Mouse (Mus musculus): ENCODE results near the gene Sema4d.

The Sema4d gene

DNA sequence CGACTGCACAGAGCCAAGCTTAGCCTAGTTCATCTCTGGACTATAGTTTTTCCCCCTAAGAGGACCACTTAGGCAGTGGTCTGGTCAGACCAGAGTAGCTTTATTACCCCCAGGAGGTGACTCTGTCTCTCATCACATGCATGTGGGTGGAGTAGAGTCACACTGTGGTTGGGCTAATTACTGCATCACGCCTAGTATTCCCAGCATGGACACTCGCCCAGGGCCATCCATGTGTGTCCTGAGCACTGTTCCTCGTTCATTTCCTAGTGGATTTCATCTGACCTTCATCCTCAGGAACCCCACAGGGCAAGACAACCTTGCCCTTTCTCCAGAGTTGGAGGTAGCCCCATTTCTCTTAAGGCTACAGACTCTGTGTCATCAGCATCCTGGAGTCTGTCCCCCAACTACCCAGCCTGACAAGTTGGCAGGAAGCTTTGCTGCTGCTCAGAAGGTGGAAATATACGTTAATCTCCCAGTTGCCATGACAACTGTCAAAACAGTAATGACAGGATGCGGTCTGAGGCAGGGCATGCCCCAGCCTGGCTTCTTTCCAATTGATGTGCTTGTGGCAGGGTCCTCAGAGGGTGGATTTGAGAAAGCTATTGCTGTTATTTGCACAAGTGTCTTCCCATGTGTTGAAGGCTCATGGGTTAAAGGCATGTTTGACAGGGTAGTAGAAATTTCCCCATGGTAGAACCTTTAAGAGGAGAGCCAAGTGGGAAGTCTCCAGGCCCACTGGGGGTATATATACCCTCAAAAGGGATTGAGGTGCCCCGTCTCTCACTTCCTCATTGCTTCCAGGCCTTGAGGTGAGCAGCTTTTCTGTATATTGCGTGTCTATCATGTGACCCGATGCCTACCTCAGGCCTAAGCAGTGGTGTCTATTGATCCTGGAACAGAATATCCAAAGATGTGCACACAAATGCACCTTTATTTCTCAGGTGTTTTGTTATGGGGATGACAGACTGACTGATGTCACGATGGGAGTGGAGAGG, 20.4 kb upstream of the Sema4d start:
- peak in 1 of 2 experiments; percentile 29 for DNase-seq

GRCm38 (mm10) chr13:51808141-51808540, 14.6 kb upstream of the Sema4d start:
- DNase-seq, result no peak

DNA sequence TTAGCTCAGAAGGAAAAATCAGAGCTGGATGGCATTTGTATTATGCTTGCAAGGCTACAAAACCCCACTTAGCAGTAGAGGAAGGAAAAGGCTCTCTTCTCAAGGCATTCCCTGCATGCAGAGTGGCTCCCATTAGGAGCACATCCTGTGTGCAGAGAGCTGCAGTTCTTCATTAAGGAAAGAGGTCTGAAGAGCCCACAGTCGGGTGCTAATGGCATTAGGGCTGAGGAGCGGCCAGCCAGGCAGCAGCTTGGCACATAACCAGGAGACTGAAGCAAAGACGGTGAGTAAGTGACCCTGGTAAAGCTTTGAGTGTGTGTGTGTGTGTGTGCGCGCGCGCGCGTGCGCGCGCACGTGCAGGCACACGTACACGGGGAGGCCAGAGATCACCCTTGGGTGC, 12.7 kb upstream of the Sema4d start:
- no peak for DNase-seq

DNA sequence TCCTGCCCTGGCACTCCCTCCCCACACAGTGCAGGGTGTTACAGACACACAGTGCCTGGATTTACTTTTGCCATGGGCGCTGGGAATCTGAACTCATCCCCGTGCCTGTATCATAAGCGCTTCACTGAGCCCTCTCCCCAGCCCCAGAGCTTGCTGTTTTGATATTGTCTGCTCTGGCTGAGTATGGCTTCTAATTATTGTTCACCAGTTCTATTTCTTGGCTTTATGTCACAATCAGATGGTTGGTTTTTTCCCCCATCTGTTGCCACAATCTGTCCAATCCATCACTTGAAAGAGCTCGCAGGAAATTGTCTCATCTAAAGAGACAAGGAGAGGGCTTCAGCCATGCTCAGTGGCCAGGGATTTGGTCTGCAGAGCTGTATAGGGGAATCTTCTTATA, 12.1 kb upstream of the Sema4d start:
- no peak for DNase-seq

GRCm38 (mm10) chr13:51800921-51801320, 7.4 kb upstream of the Sema4d start:
- peak; percentile 60 to 71 for DNase-seq

DNA sequence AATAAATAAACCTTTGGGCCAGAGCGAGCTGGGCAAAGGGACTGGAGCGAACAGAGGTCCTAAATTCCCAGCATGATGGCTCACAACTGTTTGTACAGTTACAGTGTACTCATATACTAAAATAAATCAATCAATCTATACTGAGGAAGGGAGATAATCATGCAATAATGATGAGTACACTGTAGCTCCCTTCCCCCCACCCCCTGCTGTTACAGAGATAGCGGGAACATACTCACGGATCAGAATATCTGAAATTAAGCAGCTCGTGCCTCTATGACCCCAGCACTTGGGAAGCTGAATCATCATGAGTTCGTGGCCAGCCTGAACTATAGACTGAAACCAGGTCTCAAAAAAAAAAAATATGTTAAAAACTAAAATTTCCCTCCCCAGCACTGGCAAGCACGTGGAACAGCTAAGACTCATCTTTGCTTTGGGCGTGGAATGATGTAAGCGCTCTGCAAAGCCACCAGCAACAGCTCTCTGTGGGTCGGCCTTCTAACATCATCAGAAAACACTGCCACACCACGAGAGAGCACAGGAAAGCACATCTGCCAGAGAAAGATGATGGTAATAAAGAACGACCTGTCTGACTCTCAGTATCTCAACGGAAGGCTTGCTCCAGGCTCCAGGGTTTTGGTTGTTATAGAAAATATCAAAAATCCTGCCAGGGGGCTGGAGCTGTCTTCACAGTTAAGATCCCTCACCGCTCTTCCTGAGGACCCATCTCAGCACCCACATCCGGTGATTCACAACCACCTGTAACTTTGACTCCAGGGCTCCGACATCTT, 6.4 kb upstream of the Sema4d start:
- no peak for DNase-seq

DNA sequence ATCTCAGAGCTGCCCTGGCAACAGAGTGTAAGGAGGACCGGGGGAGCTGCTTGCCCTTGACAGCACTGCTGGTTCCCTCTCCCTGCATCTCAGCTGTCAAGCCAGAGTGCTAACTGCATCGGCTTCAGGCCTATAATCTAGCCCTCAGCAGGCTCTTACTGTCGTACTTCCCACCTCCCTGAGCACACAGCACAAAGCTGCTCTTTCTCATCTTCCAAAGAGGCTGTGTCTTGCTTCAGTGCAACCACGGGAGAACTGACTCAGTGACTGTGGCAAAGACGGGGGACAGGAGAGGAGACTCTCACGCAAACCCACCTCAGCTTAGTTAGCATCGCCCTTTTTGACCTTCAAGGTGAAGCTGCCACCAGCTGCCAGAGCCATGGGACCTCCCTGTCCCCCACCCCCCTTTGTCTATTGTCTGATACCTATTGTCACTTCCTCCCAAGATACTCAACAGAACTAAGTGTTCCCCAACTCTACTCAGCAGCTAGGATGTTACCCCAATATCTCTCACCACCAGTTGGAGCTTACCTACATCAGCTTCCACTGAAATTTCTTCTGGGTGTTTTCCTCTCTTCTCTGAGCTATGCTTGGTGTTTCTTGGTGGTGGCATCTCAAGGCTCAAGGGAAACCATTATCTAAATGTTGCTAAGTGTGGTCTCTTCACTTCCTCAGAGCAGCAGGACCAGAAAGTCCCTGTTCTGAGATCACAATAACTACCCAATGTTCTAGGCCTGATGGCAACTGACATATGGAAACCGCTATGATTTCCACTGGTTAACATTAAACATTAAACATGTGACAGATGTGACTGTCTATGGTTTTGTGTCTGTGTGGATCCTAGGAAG, 4.6 kb upstream of the Sema4d start:
- DNase-seq, result peak in 1 of 2 experiments; percentile 35

- DNase-seq, result no peak
Measured at GRCm38 (mm10) chr13:51793948-51794347, 401 bp upstream of the Sema4d start.

- DNase-seq, result peak; percentile 74
Measured at GRCm38 (mm10) chr13:51792729-51793424, 670 bp downstream of the Sema4d start.

GRCm38 (mm10) chr13:51792135-51792573, 1.4 kb downstream of the Sema4d start:
- peak in 1 of 2 experiments; percentile 34 for DNase-seq

- DNase-seq, result no peak
Measured at GRCm38 (mm10) chr13:51791604-51792003, 1.9 kb downstream of the Sema4d start.

DNA sequence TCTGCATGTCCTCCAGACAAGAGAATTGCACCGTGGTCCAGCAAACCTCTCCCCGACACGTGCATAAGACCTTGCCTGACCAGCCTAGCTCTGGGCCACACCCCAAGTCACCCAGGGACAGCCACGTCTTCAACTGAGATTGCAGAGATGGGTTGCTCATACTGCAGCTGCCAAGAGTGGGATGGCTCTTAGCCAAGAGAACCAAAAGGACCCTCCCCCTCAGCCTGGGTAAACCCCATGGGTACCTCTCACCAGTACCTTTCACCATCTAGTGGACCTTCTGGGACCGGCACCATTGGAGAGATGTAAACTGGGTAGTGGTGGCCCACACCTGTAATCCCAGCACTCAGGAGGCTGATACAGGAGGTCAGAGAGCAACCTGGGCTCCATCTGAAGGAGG, 2.8 kb downstream of the Sema4d start:
- DNase-seq, result no peak

- no peak for DNase-seq
Measured at GRCm38 (mm10) chr13:51787858-51788257, 5.7 kb downstream of the Sema4d start.

GRCm38 (mm10) chr13:51786616-51787015, 6.9 kb downstream of the Sema4d start:
- DNase-seq, result no peak

- DNase-seq, result no peak
Measured at GRCm38 (mm10) chr13:51784476-51784875, 9.1 kb downstream of the Sema4d start.

DNA sequence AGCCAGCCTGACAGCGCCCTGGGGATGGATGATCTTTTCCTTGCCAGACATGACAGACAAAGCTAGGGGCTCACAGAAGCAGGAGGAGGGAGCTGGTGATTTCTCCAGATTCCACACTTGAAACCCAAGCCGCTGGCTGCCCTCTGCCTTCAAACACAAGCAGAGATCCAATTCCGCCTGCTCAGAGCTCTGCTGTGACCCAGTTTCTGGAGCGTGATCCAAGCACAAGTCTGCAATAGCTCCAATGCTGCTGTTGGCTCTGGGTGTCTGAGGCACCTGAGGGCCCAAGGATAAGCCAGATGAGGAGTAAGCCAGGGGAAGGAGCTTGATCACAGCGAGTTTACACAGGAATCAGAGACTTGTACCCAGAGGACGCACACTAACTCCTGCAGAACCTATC, 9.7 kb downstream of the Sema4d start:
- no peak for DNase-seq

- no peak for DNase-seq
Measured at GRCm38 (mm10) chr13:51780509-51781155, 12.9 kb downstream of the Sema4d start.

DNA sequence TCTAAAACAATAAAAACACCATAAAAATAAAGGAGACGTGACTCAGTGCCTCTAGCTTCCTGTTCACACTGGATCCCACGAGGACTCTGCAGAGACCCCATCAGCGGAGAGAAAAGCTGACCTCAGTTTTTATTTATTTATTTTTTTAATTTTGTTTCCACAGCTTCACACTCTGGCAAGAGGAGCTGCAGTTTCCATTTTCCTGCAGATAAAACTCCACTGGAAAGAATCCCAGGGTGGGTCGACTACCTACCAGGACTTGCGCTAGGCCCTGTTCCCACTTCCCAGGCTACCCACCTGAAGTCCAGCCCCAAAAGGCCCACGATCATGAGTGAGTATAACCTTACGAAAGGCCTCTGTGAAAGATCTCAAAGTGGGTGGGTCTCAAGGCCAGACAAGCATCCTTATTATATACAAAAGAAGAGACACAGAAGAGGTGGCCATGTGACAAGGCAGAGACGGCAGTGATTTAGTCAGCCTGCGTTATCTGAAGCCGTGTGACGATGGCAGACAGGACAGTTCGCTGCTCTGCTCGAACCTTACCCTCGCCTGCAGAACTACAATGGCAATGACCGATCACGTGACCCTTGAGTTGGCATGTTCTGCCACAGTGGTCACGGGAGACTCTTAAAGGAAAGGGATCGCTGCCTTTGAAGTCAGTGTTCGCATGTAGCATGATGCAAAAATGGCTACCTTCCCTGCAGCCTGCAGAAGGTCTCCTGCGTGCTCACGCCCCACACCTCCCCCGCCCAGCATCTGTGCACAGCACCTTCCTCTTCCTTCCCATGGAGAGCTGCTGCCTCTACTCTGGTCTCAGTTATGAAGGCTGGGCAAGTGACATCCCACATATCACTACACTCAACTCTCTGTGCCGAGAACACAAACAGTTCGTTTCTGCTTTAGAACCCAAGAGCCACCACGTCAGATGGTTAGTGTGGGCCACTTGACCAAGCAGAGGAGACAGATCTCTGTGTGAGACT, 14.3 kb downstream of the Sema4d start:
- DNase-seq, result no peak

DNA sequence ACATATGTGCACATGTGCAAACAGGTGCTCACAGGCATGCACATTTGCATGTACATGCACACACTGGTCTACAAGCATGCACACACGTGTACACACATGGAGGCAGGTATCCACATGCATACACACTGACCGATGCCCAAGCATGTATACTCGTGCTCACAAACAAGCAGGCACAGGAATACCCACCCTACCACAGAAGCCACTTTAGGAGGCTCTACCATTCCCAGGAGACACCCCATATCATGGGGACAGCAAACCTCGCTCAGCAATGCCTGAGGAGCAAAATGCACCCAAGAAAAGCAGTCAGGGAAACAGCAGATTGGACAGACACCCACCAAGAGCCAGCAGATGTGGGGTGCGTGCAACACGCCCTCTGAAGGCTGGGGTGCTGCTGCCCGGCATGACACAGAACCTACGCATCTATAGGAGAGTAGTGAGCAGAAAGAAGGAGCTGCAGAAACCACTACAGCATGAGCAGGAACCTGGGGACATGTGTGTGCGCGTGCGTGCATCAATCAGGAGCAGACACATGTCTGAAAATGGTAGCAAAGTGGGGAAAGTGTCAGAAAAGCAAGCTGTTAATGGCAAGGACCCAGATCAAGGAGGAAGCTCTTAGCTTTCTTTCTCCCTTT, 15.1 kb downstream of the Sema4d start:
- no peak for DNase-seq

Data from spleen, adult 18-20 months (tissue).